Mouse (Mus musculus): ENCODE data around the gene Gm14295.
A peak's percentile ranks its signal among the peaks of the same experiment; 100 is the strongest.
"Not testable (repeated sequence)": the region's sequence is repeated elsewhere in the genome, so short reads cannot be mapped to it uniquely, and the experiment has no call there.

Gm14295 gene

GRCm38 (mm10) chr2:176798312-176798711, at the start of gene Gm14295:
TSS of gene Gm14295 (plus strand) at chr2:176798612.
- not testable (repeated sequence) for DNase-seq

- DNase-seq: peak in 1 of 2 experiments; percentile 1
Observed at GRCm38 (mm10) chr2:176798785-176799184, 373 bp downstream of the Gm14295 start.

- not testable (repeated sequence) for DNase-seq
Observed at GRCm38 (mm10) chr2:176830840-176831239, 32.4 kb downstream of the Gm14295 start, which contains the start of gene Gm14408. TSS of gene Gm14408 (plus strand) at chr2:176831140.
